Mouse (Mus musculus): ENCODE results near the gene Tpx2. TPM values are rescaled to one million over a fixed set of nuclear protein-coding genes. Genes with fewer than 3 reads are reported as not detected.

The Tpx2 gene
- total RNA-seq, 2 experiments from 2014 or later = 102 to 126 TPM

DNA sequence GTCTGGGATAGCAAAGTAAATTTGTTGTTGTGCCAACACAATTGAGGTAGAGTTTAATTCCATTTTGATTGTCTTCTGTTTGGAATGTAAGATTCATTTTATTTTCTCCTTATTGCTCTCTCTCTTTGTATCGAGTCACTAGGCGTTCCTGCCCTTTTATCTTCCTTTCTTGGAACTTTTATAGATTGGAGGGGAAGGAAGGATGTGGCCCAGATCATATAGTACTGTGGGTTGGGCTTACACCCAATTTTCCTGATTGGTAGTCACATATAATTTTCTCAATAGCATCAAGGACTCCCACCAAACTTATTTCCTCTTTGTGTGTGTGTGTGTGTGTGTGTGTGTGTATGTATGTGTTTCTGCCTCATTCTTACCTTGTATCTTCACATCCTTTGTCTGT lies 702 bp downstream of the Tpx2 start:
- no peak for ATAC-seq (ENCODE audit: poor library complexity, severe bottlenecking)

GRCm38 (mm10) chr2:152859501-152859900 lies 11.7 kb downstream of the Tpx2 start:
- no peak for ATAC-seq (ENCODE audit: poor library complexity, severe bottlenecking)

GRCm38 (mm10) chr2:152861891-152862290 lies 14.1 kb downstream of the Tpx2 start:
- ATAC-seq (ENCODE audit: poor library complexity, severe bottlenecking) = no peak

DNA sequence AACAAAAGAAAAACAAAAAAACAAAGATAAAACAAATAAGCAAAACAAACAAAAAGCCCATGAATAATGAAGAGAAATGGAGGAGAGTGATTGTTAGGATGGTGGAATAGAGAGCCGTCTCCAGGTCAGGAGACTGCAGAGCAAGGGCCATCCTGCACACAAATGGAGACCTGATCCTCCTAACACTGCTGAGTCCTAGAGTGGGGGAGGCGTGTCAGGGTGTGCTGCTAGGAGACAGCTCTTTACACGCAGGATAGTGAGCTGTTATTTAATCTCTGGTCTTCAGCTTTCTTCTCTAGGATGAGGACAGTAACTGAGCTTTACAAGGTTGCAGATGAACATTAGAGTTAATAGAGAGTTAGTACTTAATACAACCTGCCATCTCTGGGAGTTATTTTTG lies 14.9 kb downstream of the Tpx2 start:
- ATAC-seq (ENCODE audit: poor library complexity, severe bottlenecking) = no peak

DNA sequence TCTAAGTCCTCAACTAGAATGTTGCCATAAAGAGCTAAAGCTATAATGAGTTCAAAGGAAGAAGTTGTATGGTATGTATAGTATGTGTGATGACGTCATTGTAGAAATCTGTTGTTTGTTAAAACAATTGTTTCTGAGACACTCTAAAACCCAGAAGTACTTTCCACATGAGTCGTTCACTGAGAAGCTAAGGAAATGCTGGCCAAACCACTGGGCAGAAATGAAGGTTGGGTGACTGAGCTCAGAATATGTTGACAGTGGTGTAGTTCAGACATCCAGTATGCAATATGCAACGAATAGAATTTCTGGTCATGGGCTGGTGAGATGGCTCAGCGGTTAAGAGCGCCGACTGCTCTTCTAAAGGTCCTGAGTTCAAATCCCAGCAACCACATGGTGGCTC lies 15.6 kb downstream of the Tpx2 start:
- no peak for ATAC-seq (ENCODE audit: poor library complexity, severe bottlenecking)

DNA sequence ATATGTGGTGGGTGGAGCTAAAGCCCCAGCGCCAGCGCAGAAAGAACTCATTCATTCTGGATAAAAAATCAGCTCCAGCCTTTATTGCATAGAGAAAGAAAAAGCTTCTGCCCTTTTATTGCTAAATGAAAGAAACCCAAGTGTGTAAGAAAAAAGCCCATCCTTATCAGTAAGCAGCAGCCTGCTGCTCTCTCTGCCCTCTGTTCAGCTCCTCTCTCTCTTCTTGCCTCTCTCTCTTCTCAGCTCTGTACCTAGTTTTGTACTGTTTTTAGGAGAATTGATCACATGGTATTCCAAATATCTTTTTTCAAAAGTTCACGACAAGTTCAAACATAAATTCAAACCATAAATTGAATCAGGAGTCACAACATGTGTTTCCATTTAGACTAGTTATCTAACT lies 30.5 kb downstream of the Tpx2 start:
- no peak for ATAC-seq (ENCODE audit: poor library complexity, severe bottlenecking)

- ATAC-seq (ENCODE audit: poor library complexity, severe bottlenecking) = no peak; the same call in 1 of the 2 replicates
Observed at GRCm38 (mm10) chr2:152880898-152881297, 33.1 kb downstream of the Tpx2 start.

- ATAC-seq (ENCODE audit: poor library complexity, severe bottlenecking) = no peak
Observed at GRCm38 (mm10) chr2:152884101-152884645, 36.4 kb downstream of the Tpx2 start.

GRCm38 (mm10) chr2:152887230-152887629 lies 39.5 kb downstream of the Tpx2 start:
- ATAC-seq (ENCODE audit: poor library complexity, severe bottlenecking) = no peak

GRCm38 (mm10) chr2:152888774-152889173 lies 41.0 kb downstream of the Tpx2 start:
- no peak for ATAC-seq (ENCODE audit: poor library complexity, severe bottlenecking)

- no peak for ATAC-seq (ENCODE audit: poor library complexity, severe bottlenecking)
Observed at GRCm38 (mm10) chr2:152895834-152896233, 48.1 kb downstream of the Tpx2 start.

GRCm38 (mm10) chr2:152896926-152897325 lies 49.2 kb downstream of the Tpx2 start:
- no peak for ATAC-seq (ENCODE audit: poor library complexity, severe bottlenecking)

DNA sequence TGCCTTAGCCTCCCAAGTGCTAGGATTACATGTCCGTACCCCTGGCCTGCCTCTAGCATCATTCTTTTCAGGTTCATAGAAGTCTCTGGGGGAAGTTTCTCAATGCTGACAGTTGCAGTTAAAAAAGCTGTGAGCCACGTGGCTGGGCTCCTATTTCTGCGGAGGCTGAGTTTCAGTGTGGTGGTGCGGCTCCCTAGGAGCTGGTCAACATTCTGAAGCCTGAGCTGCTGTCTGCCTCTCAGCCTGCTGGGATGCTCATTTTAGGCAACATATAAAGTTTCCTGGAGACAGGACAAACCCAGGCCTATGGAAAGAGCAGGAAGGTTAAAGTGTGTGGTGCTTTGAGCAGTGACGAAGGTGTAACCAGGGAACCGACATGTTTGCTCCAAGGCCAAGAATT lies 51.2 kb downstream of the Tpx2 start:
- ATAC-seq (ENCODE audit: poor library complexity, severe bottlenecking) = no peak

GRCm38 (mm10) chr2:152901296-152901695 lies 53.5 kb downstream of the Tpx2 start:
- no peak for ATAC-seq (ENCODE audit: poor library complexity, severe bottlenecking)

DNA sequence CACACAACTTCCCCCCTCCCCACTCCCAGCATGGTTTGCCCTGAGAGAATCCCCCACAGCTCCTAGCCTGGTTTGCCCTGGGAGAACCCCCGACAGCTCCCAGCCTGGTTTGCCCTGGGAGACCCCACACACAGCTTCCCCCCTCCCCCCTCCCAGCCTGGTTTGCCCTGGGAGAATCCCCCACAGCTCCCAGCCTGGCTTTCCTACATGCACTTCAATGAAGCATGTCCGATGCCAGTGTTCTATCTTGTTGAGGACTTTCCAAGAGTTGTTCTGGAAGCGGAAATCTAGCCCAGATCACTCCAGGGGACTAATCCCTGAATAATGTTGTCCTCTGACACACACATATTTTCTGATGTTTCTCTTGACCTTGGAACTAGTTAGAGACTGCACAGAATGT lies 54.9 kb downstream of the Tpx2 start:
- no peak for ATAC-seq (ENCODE audit: poor library complexity, severe bottlenecking)

GRCm38 (mm10) chr2:152903586-152903985 lies 55.8 kb downstream of the Tpx2 start:
- no peak for ATAC-seq (ENCODE audit: poor library complexity, severe bottlenecking)

- ATAC-seq (ENCODE audit: poor library complexity, severe bottlenecking) = peak; percentile 49; the same call in 1 of the 2 replicates
Observed at GRCm38 (mm10) chr2:152904127-152904643, 56.4 kb downstream of the Tpx2 start.

GRCm38 (mm10) chr2:152905036-152905829 lies 57.5 kb downstream of the Tpx2 start:
- no peak for ATAC-seq (ENCODE audit: poor library complexity, severe bottlenecking)

- no peak for ATAC-seq (ENCODE audit: poor library complexity, severe bottlenecking)
Observed at GRCm38 (mm10) chr2:152906274-152907037, 58.7 kb downstream of the Tpx2 start.

DNA sequence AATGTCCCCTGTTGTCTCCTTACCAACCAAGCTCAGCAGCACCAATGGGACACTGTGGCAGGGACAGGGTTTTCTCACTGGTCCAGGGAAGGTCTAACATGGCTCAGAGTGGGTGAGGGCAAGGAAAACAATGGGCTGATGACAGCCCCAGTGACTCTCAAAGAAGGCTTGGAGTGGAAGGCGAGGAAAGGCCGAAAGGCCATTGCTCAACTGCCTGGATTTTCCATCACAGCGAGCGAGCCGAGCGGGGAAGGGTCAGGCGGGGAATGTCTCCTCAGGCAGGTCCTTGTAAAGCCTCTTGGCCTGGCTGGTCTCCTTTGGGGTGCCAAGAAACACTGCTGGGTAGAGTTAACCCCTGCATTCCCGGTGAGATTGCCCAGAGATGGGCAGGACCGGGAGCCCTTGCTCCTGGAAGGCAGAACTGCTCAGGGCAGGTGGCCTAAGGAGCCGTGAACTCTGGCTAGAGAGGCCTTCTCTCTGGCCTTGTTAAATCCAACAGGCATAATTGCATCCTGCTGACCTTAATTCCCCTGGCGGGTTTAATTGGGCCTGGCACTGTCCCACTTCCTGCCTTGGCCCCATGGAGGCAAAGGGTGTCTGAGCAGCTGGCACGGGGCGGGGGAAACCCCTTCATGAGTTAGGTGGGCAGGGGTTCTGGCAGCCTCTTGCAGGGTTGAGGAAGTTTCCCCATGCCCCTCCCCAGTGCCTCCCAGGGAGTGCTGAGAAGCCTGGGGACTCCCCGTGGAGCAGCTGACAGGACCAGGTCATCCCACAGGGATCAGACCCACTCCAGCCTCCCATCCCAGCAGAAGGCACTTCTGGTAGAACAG lies 59.6 kb downstream of the Tpx2 start:
- ATAC-seq (ENCODE audit: poor library complexity, severe bottlenecking) = no peak

DNA sequence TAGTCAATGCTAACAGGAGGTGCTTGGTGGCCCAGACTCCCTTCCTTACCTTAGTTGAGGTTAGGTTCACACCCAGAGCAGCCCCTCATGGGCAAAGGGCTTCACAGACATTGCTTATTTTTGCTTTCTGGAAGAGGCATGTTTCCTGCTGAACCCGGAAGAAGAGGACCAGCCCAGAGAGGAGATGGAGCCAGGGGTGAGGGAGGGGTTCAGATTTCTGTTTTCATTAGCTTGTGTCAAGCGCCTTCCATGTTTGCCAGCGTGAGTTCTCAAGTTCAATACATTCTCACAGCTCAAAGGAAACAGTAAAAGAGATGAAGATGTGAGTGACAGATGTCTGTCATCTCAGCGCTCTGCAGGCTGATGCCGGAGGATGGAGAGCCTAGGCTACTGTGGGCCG lies 62.1 kb downstream of the Tpx2 start:
- ATAC-seq (ENCODE audit: poor library complexity, severe bottlenecking) = no peak
